Mouse (Mus musculus): ENCODE results near the gene Arl2bp. TPM values are rescaled to one million over a fixed set of nuclear protein-coding genes. Genes with fewer than 3 reads are reported as not detected.
A peak's percentile ranks its signal among the peaks of the same experiment; 100 is the strongest.

Arl2bp gene
- polyA plus RNA-seq, 1 experiment from 2014 or later = 186 TPM

- Histone ChIP-seq H3K4me1 (replicated peaks) (peaks cover 24% of the 10 kb centered on the region), H3K9me3 (no peaks in the 10 kb centered on the region), H3K27ac (replicated peaks) (no peak overlapping the region), H3K27me3 (peaks cover 54% of the 10 kb centered on the region), H3K4me3 (peak overlapping the region; percentile 49), H3K9ac (no peak overlapping the region; the same call in 1 of the 2 replicates), H3K4me2 (peak overlapping the region; percentile 84), H3K36me3 (no peaks in the 10 kb centered on the region)
- no peak for ATAC-seq (ENCODE audit: low FRiP score, low read depth)
- 52% methylated on average over 3 of the region's 3 CpGs for WGBS
Measured at GRCm38 (mm10) chr8:94696566-94696965, 30.2 kb downstream of the Arl2bp start.

- no peak for ATAC-seq (ENCODE audit: low FRiP score, low read depth)
- Histone ChIP-seq H3K36me3 (no peaks in the 10 kb centered on the region), H3K9ac (no peak overlapping the region), H3K4me2 (no peak overlapping the region), H3K27ac (replicated peaks) (no peak overlapping the region), H3K9me3 (no peaks in the 10 kb centered on the region), H3K27me3 (peaks cover 52% of the 10 kb centered on the region), H3K4me1 (replicated peaks) (peaks cover 24% of the 10 kb centered on the region), H3K4me3 (no peak overlapping the region)
- WGBS = 85% methylated on average over 6 of the region's 6 CpGs
Measured at GRCm38 (mm10) chr8:94697956-94698355, 31.6 kb downstream of the Arl2bp start.

GRCm38 (mm10) chr8:94699366-94699765, 33.0 kb downstream of the Arl2bp start:
- Histone ChIP-seq H3K9me3 (no peaks in the 10 kb centered on the region), H3K4me3 (no peak overlapping the region), H3K36me3 (no peaks in the 10 kb centered on the region), H3K4me2 (no peak overlapping the region), H3K9ac (no peak overlapping the region), H3K4me1 (replicated peaks) (peaks cover 20% of the 10 kb centered on the region), H3K27ac (replicated peaks) (no peak overlapping the region), H3K27me3 (peaks cover 38% of the 10 kb centered on the region)
- ATAC-seq (ENCODE audit: low FRiP score, low read depth) = no peak
- WGBS = 52% methylated on average over 16 of the region's 16 CpGs

- ATAC-seq (ENCODE audit: low FRiP score, low read depth) = no peak
- Histone ChIP-seq H3K9ac (no peak overlapping the region), H3K27me3 (peaks cover 27% of the 10 kb centered on the region), H3K4me1 (replicated peaks) (peaks cover 11% of the 10 kb centered on the region), H3K9me3 (no peaks in the 10 kb centered on the region), H3K27ac (replicated peaks) (no peak overlapping the region), H3K4me2 (no peak overlapping the region), H3K4me3 (no peak overlapping the region), H3K36me3 (no peaks in the 10 kb centered on the region)
- WGBS = 95% methylated on average over 4 of the region's 4 CpGs
Measured at GRCm38 (mm10) chr8:94700421-94700935, 34.1 kb downstream of the Arl2bp start.

- H3K4me1 ChIP-seq (replicated peaks) = no peaks in the 10 kb centered on the region
- no peak for ATAC-seq (ENCODE audit: low FRiP score, low read depth)
- H3K4me3 ChIP-seq = peak overlapping the region; percentile 46
- peaks cover 10% of the 10 kb centered on the region for H3K27me3 ChIP-seq
- H3K4me2 ChIP-seq = peak overlapping the region; percentile 53
- H3K36me3 ChIP-seq = no peaks in the 10 kb centered on the region
- peak overlapping the region; percentile 80; the same call in 1 of the 2 replicates for H3K27ac ChIP-seq (replicated peaks)
- 61% methylated on average over 3 of the region's 3 CpGs for whole genome bisulfite sequencing
- no peak overlapping the region for H3K9ac ChIP-seq
- no peaks in the 10 kb centered on the region for H3K9me3 ChIP-seq
Measured at GRCm38 (mm10) chr8:94702156-94702555, 35.8 kb downstream of the Arl2bp start.

GRCm38 (mm10) chr8:94702844-94703813, 36.7 kb downstream of the Arl2bp start:
- Histone ChIP-seq H3K27ac (replicated peaks) (peak overlapping the region; percentile 80), H3K9me3 (no peaks in the 10 kb centered on the region), H3K4me3 (peak overlapping the region; percentile 46), H3K9ac (peak overlapping the region; percentile 39), H3K27me3 (peaks cover 3% of the 10 kb centered on the region), H3K4me1 (replicated peaks) (no peaks in the 10 kb centered on the region), H3K4me2 (peak overlapping the region; percentile 53), H3K36me3 (no peaks in the 10 kb centered on the region)
- under 1% methylated on average over 35 of the region's 35 CpGs for WGBS
- ATAC-seq (ENCODE audit: low FRiP score, low read depth) = peak; percentile 85

- peak; percentile 93 for ATAC-seq (ENCODE audit: low FRiP score, low read depth)
Measured at GRCm38 (mm10) chr8:94703972-94704668, 37.7 kb downstream of the Arl2bp start.

GRCm38 (mm10) chr8:94704669-94704984, 38.2 kb downstream of the Arl2bp start:
- WGBS = 13% methylated on average over 9 of the region's 9 CpGs
- Histone ChIP-seq H3K27me3 (no peaks in the 10 kb centered on the region), H3K4me2 (peak overlapping the region; percentile 58), H3K36me3 (no peaks in the 10 kb centered on the region), H3K9me3 (no peaks in the 10 kb centered on the region), H3K9ac (peak overlapping the region; percentile 35), H3K4me3 (peak overlapping the region; percentile 42), H3K4me1 (replicated peaks) (no peaks in the 10 kb centered on the region), H3K27ac (replicated peaks) (peak overlapping the region; percentile 77)
- no peak for ATAC-seq (ENCODE audit: low FRiP score, low read depth)

More at GRCm38 (mm10) chr8:94703972-94704668, 37.7 kb downstream of the Arl2bp start:
- no peaks in the 10 kb centered on the region for H3K27me3 ChIP-seq
- no peaks in the 10 kb centered on the region for H3K9me3 ChIP-seq
- no peaks in the 10 kb centered on the region for H3K36me3 ChIP-seq
- no peaks in the 10 kb centered on the region for H3K4me1 ChIP-seq (replicated peaks)
- H3K9ac ChIP-seq = peak overlapping the region; percentile 35
- H3K4me2 ChIP-seq = peak overlapping the region; percentile 58
- peak overlapping the region; percentile 77 for H3K27ac ChIP-seq (replicated peaks)
- WGBS = under 1% methylated on average over 35 of the region's 35 CpGs
- H3K4me3 ChIP-seq = peak overlapping the region; percentile 46

GRCm38 (mm10) chr8:94705581-94706245, 39.3 kb downstream of the Arl2bp start:
- no peak for ATAC-seq (ENCODE audit: low FRiP score, low read depth)
- Histone ChIP-seq H3K4me3 (no peak overlapping the region), H3K4me1 (replicated peaks) (no peaks in the 10 kb centered on the region), H3K4me2 (no peak overlapping the region), H3K36me3 (no peaks in the 10 kb centered on the region), H3K27me3 (no peaks in the 10 kb centered on the region), H3K9ac (no peak overlapping the region), H3K27ac (replicated peaks) (no peak overlapping the region), H3K9me3 (no peaks in the 10 kb centered on the region)
- WGBS = 87% methylated on average over 10 of the region's 10 CpGs

GRCm38 (mm10) chr8:94706732-94707395, 40.5 kb downstream of the Arl2bp start:
- Histone ChIP-seq H3K4me3 (no peak overlapping the region), H3K27me3 (no peaks in the 10 kb centered on the region), H3K9ac (no peak overlapping the region), H3K4me1 (replicated peaks) (no peaks in the 10 kb centered on the region), H3K9me3 (no peaks in the 10 kb centered on the region), H3K4me2 (no peak overlapping the region), H3K36me3 (no peaks in the 10 kb centered on the region), H3K27ac (replicated peaks) (no peak overlapping the region)
- 79% methylated on average over 9 of the region's 9 CpGs for WGBS
- no peak for ATAC-seq (ENCODE audit: low FRiP score, low read depth)

GRCm38 (mm10) chr8:94710336-94710735, 43.9 kb downstream of the Arl2bp start:
- Histone ChIP-seq H3K4me3 (no peak overlapping the region), H3K4me2 (no peak overlapping the region), H3K27me3 (no peaks in the 10 kb centered on the region), H3K9ac (no peak overlapping the region), H3K36me3 (no peaks in the 10 kb centered on the region), H3K4me1 (replicated peaks) (0 out of 2 replicates have a peak, but pooled peaks cover 4% of the 10 kb centered on the region), H3K27ac (replicated peaks) (no peak overlapping the region), H3K9me3 (no peaks in the 10 kb centered on the region)
- no peak for ATAC-seq (ENCODE audit: low FRiP score, low read depth)
- WGBS = 48% methylated on average over 8 of the region's 8 CpGs
